Mouse (Mus musculus) MEL-GATA-1-ER (cell line): Measurements from ENCODE around the gene Ssb.
A peak's percentile ranks its signal among the peaks of the same experiment; 100 is the strongest.
"Not testable (repeated sequence)": the region's sequence is repeated elsewhere in the genome, so short reads cannot be mapped to it uniquely, and the experiment has no call there.

ENCODE experiments used
- DNase-seq: peaks from one replicate; pipeline ENCODE4 v3.0.0-alpha.2; 2012; ENCODE audit warnings: low read depth; ENCODE audit errors: extremely low read depth

Ssb gene

DNA sequence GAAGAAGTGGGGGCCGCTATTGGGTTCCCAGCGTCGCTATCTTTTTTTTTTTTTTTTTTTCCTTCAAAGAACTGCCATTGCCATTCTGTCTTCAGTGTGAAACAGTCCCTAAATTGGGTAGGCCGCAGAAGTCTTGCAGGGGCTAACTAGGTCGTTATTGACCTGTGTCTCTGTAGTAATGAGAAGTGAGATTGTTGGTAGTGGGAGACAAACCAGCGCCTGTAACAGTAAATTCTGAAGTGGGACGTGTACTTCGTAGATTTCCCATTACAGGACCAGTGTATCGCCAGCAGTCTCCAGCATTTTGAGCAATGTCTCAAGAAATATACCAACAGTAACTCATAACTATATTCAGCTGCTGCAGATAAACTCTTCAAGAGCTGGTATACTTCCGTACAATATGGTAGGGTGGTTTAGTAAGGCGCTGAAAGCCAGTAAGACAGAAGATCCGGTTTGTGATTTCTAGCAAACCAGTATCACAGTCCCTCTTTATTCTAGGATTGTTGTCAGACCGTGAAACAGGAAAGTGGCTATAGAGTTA is 825 bp downstream of the Ssb start:
- DNase-seq = peak; percentile 54

DNA sequence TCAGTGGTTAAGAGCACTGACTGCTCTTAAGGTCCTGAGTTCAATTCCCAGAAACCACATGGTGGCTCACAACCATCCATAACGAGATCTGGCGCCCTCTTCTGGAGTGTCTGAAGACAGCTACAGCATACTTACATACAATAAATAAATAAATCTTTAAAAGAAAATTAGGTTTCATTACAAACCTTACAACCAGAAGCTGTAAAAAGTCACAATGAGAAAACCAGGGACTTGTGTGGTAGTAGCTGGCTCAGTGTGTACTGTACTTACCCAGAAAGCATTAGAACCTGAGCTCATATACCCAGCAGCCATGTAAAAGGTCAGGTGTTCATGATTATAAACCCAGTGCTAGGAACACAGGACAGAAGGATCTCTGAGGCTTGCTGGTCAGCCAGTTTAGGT is 22.6 kb downstream of the Ssb start:
- no peak for DNase-seq

DNA sequence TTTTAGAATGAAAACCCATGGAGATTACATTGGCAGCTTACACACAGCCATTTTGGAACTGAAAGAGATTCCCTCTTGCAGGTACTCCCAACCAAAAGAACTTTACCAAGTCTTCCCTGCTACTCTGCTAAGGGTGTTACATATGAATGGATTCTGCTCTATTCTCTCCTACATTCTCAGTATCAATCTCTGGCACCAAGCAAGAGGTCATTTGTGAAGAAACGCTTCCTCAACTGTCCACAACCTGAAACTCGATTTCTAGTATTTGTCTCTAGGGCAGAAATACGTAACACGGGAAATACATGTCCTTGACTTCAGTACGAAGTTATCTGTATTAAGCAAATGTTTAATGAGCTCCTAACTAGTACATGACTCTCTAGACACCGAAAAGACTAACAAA is 23.2 kb downstream of the Ssb start:
- no peak for DNase-seq

DNA sequence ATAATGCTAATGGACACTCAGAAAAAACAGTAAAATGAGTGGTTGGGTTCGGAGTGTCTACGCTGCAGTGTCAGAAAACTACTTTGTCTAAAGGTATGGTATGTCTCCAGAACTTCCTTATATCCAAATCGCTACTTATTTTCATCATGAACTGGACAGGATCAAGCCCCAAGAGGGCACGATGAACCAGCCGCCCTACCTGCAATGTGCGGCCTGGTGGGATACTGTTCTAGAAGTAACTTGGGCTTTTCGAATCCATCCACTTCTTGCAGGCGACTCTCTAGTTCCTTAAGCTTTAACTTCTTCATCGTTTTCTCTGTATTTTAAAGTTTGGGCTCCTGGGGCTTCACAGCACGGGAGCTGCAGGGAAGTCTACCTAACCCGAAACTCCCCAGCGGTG is 23.7 kb downstream of the Ssb start:
- DNase-seq = no peak

DNA sequence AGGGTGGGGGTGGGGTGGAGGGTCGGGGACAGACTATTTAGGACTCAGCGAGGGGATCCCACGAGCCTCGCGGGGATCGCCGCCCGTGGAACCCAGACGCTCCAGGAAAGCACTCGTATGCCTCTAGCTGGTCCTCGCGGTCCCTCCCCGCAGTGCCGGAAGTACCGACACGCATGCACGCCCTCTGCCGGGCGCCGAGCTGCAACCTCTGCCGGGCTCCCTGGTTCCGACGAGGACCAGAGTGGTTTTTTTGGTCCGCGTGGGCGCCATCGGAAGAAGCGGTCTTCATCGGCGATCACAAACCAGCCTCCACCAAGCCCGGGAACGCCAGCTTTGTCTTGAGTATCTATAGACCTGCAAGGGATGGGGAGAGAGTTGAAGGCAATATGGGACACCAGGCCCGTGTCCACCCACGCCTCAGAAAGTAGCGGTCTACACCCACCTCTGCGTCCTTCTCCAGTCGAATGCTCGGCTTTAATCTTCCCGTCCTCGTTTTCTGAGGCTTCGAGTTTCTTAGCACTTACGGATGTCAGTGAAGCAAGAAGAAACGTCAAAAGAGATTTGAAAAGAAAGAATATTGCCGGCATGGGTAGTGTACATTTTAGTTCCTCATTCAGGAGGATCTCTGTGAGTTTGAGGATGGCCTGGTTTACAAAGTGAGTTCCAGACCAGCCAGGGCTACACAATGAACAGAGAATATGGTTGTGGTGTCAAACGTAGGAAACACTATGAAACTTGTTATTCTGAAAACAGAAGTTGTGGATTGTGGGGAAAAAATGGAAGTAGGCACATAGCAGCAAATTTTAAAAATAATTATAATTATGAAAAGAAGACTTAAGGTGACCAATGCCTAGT is 24.3 kb downstream of the Ssb start, which contains the start of gene Mettl5:
Gene Mettl5, minus strand, starts transcription at position 165 of the 855 bp plus-strand sequence.
- DNase-seq = peak; percentile 69

DNA sequence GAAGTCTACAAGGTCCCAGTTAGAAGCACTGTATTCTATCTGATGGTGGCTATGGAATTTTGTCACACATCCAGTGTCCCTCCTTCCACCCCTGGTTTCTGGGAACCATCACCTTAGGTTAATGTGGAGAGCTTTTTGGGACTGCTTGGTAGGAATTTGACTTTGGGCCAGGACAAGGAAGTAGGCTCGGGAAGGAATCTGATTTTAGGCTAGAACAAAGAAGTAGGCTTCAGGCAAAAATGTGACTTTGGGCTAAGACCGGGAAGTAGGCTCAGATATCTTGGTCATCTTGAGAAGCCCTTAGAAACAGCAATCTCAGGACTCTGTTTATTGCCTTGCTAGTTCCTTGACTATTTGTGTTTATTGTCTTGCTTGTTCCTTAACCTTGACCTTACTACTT is 27.6 kb downstream of the Ssb start:
- DNase-seq = no peak

DNA sequence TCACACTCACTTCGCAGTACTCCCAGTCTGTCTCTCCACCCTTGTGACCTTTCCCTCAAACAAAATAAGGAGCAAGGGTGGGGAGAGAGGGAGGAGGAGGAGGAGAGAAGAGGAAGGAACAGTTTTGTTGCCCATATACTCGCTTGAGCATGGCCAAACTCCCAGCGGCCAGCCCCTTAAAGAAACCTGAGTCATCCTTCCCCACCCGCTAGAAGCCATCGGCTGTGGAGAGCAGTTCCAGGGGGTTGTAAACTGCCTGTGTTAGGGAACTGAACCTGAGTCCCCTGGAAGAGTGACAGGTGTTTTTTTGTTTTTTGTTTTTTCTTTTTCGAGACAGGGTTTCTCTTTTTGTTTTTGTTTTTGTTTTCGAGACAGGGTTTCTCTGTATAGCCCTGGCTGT is 29.5 kb downstream of the Ssb start:
- DNase-seq = no peak

DNA sequence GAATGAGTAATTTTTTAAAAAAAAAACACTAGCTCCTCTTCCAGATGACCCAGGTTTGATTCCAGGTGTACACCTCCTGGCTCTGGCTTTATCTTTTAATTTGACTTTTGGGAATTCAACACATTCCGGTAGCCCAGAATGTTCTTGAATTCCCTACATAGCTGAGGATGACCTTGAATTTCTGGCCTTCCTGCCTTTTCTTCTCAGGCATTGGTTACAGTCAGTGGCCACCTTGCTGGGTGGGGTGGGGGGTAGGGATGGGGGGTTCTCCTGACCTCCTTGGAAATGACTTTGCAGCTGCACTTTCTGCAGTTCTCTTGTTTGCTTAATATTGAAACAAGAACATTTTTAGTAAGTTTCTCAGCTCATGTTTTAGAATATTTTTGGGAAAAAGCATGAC is 31.8 kb downstream of the Ssb start:
- no peak for DNase-seq

DNA sequence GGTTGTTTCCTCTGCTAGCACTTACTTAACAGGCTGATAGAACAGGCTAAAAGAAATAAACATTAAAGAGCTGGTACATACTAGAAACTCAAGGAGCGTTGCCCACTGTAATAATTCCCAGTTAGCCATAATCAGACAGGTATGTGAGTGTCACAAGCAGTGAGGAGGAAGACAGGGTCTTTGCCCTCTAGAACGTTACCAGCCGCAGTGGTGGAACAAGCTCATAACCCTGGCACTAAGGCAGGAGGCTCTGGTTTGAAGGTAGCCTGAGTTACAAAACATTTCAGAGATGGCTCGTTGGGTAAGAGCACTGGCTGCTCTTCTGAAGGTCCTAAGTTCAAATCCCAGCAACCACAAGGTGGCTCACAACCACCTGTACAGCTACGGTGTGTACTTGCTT is 32.5 kb downstream of the Ssb start:
- DNase-seq = no peak

DNA sequence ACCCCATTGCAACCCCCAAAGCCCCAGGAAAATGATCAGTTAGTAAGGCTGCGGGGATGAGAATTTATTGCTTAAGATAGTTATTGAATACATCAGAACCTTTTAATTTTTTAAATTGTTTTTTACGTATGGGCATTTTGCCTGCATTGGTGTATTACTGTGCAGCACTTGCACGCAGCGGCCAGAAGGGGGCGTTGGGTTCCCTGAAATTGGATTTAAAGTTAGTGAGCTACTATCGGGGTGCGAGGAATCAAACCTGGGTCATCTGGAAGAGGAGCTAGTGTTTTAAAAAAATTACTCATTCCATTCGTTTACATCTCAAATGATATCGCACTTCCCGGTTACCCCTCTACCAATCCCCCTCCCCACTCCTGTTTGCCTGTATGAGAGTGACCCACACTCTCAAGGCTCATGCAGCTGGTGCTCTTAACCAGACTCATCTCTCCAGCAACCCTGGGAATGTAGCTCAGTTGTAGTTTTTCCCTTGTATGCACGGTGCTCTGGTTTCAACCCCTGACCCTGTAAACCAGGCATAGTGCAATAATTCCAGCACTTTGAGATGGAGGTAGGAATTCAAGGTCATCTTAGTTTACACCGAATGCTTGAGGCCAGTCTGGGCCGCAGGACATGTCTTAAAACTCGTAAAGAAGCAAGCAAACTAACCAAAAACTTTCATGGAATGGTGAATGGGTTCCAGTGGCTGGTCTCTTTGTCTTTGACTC is 34.3 kb downstream of the Ssb start:
- no peak for DNase-seq

DNA sequence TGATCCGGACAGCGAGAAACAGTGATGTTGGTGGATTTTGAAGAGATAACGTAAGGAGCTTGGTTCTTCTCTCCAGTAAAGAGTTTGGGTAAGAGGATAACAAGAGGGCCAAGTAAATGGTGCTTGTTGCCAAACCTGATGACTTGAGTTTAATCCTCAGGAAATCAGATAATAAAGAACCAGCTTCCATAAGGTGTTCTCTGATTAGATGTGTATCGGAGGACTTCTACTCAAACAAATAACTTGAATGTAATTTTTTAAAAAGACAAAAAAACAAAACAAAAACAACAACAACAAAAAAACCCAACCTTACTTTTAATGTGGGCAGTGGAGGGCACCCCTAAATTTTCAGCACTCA is 34.8 kb downstream of the Ssb start:
- no peak for DNase-seq

DNA sequence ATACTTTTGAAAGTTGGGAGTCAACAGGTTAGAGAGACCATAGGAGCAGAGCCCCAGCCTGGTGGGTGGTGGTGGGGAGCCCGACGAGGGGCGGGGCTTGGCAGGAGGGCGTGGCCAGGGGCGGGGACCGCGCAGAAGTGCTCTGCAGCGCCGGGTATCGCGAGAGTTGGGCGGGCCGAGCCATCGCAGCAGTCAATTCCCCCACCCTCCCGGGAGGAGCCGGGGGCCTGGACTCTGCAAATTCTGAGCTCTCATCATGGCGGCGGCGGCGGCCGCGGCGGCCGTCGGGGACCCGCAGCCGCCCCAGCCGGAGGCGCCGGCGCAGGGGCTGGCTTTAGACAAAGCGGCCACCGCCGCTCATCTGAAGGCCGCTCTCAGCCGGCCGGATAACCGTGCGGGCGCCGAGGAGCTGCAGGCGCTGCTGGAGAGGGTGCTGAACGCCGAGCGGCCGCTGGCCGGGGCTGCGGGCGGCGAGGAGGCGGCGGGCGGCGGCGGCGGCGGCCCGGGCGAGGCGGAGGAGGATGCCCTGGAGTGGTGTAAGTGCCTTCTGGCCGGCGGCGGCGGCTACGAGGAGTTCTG is 35.8 kb downstream of the Ssb start, which contains the start of gene Ubr3:
Gene Ubr3, plus strand, starts transcription at position 208 of the 579 bp plus-strand sequence.
- DNase-seq = peak; percentile 73

DNA sequence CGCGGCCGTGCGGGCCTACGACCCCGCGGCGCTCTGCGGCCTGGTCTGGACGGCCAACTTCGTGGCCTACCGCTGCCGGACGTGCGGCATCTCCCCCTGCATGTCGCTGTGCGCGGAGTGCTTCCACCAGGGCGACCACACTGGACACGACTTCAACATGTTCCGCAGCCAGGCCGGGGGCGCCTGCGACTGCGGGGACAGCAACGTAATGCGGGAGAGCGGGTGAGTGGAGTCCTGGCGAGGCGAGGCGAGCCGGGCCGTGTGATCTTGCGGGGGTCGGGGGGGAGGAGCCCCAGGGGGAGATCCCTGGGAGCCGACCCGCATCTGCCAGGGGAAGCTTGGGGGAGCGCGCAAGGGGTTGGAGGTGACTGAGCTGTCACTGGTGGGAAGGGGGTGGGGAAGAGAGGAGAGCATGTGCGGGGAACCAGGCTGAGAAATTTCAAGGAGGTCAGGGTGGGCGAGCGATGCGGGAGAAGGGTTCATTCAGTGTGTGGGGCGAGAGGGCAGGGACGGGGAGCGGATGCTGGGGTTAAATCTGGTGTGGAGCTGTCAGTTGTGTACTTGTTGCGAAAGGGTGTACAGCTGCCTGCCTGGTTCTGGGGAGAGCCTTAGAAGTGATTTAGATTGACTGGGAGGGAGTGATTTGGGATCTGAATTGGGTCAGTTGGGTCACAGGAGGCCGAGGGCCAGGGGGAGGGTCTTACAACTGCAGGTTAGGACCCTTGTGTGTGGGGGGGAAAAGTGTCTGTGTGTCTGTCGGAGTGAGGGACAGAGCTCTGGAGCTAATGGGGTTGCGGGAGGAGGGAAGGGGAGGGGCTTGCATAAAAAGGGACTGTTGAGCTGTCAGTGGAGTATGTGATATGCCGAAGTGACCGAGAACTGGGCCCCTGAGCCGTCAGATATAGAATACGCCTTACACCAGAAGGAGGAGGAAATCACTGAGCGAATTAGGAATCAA is 36.5 kb downstream of the Ssb start:
- peak; percentile 86 for DNase-seq

DNA sequence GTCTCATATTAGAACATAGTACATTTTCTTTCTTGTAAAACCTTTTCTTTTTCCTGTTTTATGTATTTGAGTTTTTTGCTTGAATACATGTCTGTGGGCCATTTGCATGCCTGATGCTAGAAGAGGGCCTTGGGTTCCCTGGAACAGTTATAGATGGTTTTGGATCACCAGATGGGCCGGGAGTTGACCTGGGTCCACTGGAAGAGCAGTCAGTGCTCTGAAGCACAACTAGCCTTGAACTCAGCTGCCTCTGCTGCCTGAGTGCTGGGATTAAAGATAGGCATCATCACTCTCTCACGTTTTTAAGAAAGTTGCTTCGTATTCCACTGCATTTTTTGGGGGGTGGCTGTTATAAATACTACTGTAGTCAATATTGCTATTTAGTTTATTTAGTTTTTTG is 42.2 kb downstream of the Ssb start:
- DNase-seq = no peak

DNA sequence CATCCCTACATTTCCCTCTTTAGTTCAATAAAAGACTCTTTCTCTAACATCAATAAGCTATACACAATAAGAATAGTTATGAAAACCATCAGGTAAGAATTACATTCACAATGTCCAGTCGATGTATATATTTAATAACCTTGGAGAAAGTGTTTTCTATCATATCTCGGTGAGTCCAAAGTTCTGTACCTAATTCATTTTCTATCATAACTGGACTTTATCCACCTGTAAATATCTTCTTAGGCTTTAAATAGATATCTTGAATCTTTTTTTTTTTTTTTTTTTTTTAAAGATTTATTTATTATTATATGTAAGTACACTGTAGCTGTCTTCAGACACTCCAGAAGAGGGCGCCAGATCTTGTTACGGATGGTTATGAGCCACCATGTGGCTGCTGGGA is 46.0 kb downstream of the Ssb start:
- not testable (repeated sequence) for DNase-seq

DNA sequence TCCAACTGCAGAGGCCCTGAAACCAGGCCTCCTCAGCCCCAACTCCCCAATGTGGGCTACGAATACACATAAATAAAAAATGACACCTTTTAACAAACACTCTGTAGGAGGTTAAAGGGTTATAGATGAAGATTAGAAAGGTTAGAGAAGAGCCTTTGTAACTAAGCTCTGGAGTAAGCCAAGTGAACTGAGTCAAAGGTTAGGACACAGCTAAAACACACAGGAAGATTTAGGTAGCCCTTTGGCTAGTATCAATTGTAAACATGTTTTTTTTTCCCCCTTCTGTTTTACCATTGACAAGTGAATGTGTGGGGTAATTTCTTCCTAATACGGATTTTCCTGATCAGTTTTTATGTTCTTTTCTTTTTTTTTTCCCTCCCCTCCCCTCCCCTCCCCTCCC is 51.4 kb downstream of the Ssb start:
- DNase-seq = no peak

DNA sequence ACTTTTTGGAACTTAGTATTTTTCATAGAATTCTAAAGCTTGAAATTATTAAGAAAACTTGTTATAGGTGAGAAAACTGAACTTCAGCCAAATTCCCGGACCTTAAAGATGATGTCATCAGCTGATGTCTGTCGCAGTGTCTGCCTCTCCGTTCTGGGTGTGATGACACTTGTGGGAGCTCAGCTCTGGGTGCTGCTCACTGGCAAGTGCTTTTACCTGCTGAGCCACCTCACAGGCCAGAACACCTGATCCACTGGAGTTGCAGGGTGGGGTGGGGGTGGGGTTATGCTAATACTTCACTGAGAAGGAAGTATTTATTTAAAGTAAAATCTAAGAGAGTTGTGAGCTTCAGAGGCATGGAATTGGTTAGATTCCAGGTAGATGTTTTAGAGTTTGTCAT is 55.9 kb downstream of the Ssb start:
- DNase-seq = no peak
